Mouse (Mus musculus) embryonic facial prominence, embryonic 11.5 days (tissue): Measurements from ENCODE around the gene Myof. TPM values are rescaled to one million over a fixed set of nuclear protein-coding genes. Genes with fewer than 3 reads are reported as not detected.

Experiments used
- ATAC-seq: fragments of 200-750 bp; cut with Nextera tagmentation; replicated peaks from 2 replicates; pipeline ENCODE4 v1.8.0; 2017; ENCODE audit warnings: low read depth; ENCODE audit not compliant: insufficient number of reproducible peaks, low FRiP score, low TSS enrichment
- DNase-seq: peaks from one replicate; pipeline ENCODE4 v3.0.0-alpha.2; 2015; ENCODE audit warnings: low spot score
- H3K27ac ChIP-seq: fragments of 300-500 bp; sonication (generic); replicated peaks from 2 replicates; pipeline ENCODE4 v1.5.1; 2014; ENCODE audit warnings: mild to moderate bottlenecking, low read depth, low read length, control low read depth
- H3K27me3 ChIP-seq: fragments of 300-500 bp; sonication (generic); 2 replicates; pipeline ENCODE4 v1.6.1; 2014; ENCODE audit warnings: mild to moderate bottlenecking, low read length, moderate library complexity, mixed read lengths; ENCODE audit not compliant: control insufficient read depth, insufficient read depth
- H3K36me3 ChIP-seq: fragments of 300-500 bp; sonication (generic); replicated peaks from 2 replicates; pipeline ENCODE4 v1.6.1; 2014; ENCODE audit warnings: low read depth, mild to moderate bottlenecking, low read length, moderate library complexity, mixed read lengths; ENCODE audit not compliant: control insufficient read depth, insufficient read depth
- H3K4me1 ChIP-seq: fragments of 300-500 bp; sonication (generic); 2 replicates; pipeline ENCODE4 v1.6.1; 2014; ENCODE audit warnings: low read length, mixed read lengths; ENCODE audit not compliant: control insufficient read depth, insufficient read depth
- H3K4me2 ChIP-seq: fragments of 300-500 bp; sonication (generic); 2 replicates; pipeline ENCODE4 v1.6.1; 2014; ENCODE audit warnings: low read depth, mild to moderate bottlenecking, control low read depth, low read length, moderate library complexity
- H3K4me3 ChIP-seq: fragments of 300-500 bp; sonication (generic); 2 replicates; pipeline ENCODE4 v1.5.1; 2014; ENCODE audit warnings: low read depth, low read length, control low read depth
- H3K9ac ChIP-seq: fragments of 300-500 bp; sonication (generic); replicated peaks from 2 replicates; pipeline ENCODE4 v1.6.1; 2014; ENCODE audit warnings: mild to moderate bottlenecking, control low read depth, low read length
- H3K9me3 ChIP-seq: fragments of 300-500 bp; sonication (generic); replicated peaks from 2 replicates; pipeline ENCODE4 v1.6.1; 2016; ENCODE audit warnings: mild to moderate bottlenecking, low read length, inconsistent platforms, mixed read lengths; ENCODE audit not compliant: control insufficient read depth
- WGBS: fragments of 180-500 bp; shearing (Covaris S2); extraction: QIAGEN DNeasy Blood & Tissue Kit; methylation state at CpG from one replicate; pipeline ENCODE4 v1.1.7; 2014; 5-methylcytosine and 5-hydroxymethylcytosine counted together
- polyA plus RNA-seq: library from polyadenylated mRNA; unstranded; fragments of >200 nt; fragmentation: Nextera tagmentation; extraction: Ambion mirVana; gene quantifications from 2 replicates; pipeline ENCODE4 v1.2.1, GENCODE M21; 2014

Myof gene
- polyA plus RNA-seq, 1 experiment from 2014 or later, result 8.0 TPM

DNA sequence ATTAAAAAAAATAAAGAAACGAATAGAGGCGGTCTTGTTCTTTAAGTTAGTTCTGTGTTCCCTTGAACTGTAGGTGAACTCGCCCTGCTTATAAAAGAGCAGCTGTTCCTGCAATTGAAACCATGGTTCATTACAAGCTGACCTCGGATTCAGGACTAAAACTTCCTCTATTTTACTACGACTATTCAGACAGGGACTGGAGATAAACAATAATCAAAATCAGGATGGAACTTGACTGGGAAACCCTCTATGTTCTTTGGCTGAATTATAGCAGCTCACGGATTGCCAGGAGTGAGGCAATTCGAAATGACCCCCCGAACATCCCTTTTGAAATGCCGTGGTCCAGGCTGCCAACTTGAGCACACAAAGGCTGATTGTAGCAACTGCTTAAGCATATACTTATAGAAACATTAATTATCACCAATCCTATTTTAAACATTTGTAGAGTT lies 191.8 kb downstream of the Myof start:
- no peaks in the 10 kb centered on the region for H3K36me3 ChIP-seq
- no peak overlapping the region for H3K27ac ChIP-seq
- WGBS, result 42% methylated on average over 9 of the region's 9 CpGs
- no peak overlapping the region for H3K4me2 ChIP-seq
- no peaks in the 10 kb centered on the region for H3K4me1 ChIP-seq
- H3K9me3 ChIP-seq, result no peaks in the 10 kb centered on the region
- DNase-seq (peak; percentile 61), ATAC-seq (no peak)
- H3K9ac ChIP-seq, result no peak overlapping the region
- no peak overlapping the region for H3K4me3 ChIP-seq
- H3K27me3 ChIP-seq, result no peaks in the 10 kb centered on the region

Other genes starting within 250 kb of the Myof start
- gene Cep55, start 11.4 kb upstream of the Myof start, polyA plus RNA-seq, result 41.4 and 47.7 TPM in 2 replicates
- gene Ffar4, start 53.5 kb upstream of the Myof start, polyA plus RNA-seq, result 0.20 TPM in 1 of 2 replicates, not detected in the other
- 1.7 and 2.5 TPM in 2 replicates for gene Rbp4, start 81.7 kb upstream of the Myof start, polyA plus RNA-seq
- not detected in 2 replicates for gene Pde6c, start 89.2 kb upstream of the Myof start, polyA plus RNA-seq
- 43.8 and 46.4 TPM in 2 replicates for gene Fra10ac1, start 180.6 kb upstream of the Myof start, polyA plus RNA-seq
- gene Lgi1, start 221.0 kb upstream of the Myof start, polyA plus RNA-seq, result 1.4 and 2.3 TPM in 2 replicates